Comparison of ENCODE assay signal across 8 mouse cellular contexts in genomic region chr13:43364985-43365824, GRCm38 (mm10). TPM values are rescaled to one million over a fixed set of nuclear protein-coding genes. Genes with fewer than 3 reads are reported as not detected.
A peak's percentile ranks its signal among the peaks of the same experiment; 100 is the strongest.
DNase-seq lines count a peak whose midpoint lies in the region; ATAC-seq lines count a peak whose summit lies in the region.

TSS of gene Sirt5 (plus strand) at chr13:43365496.

- peak within 1 kb of the TSS; percentile 79 for H3K4me2 ChIP-seq in hindbrain, embryonic 13.5 days

- peak within 1 kb of the TSS; percentile 80 for H3K9ac ChIP-seq in hindbrain, embryonic 13.5 days

- H3K27ac ChIP-seq in hindbrain, embryonic 13.5 days = peak within 1 kb of the TSS; percentile 80

- ATAC-seq in hindbrain, embryonic 13.5 days (ENCODE audit: low FRiP score) = peak; percentile 95

- no peaks in the 10 kb centered on the region for H3K27me3 ChIP-seq in hindbrain, embryonic 13.5 days

- H3K9me3 ChIP-seq in hindbrain, embryonic 13.5 days = no peaks in the 10 kb centered on the region

- peaks cover 11% of the 10 kb centered on the region for H3K4me1 ChIP-seq in hindbrain, embryonic 13.5 days (replicated peaks)

- 15% methylated on average over 42 of the region's 42 CpGs for whole genome bisulfite sequencing in hindbrain, embryonic 13.5 days

- H3K36me3 ChIP-seq in hindbrain, embryonic 13.5 days = no peaks in the 10 kb centered on the region

- DNase-seq in Muller cell, postnatal 12 days (ENCODE audit: inconsistent ontology term) = peak; percentile 87
- DNase-seq in cerebellum, adult 9-11 months = peak; percentile 93
- peak; percentile 83 to 85 for DNase-seq in frontal cortex, postnatal 10 days (ENCODE audit: low spot score in 2 of 2)
- DNase-seq in layer of hippocampus, postnatal 25 days (ENCODE audit: extremely low spot score in 1 of 2, low spot score in 1 of 2) = peak; percentile 82 to 83
- DNase-seq in lung, postnatal 25 days (ENCODE audit: low spot score) = peak; percentile 90
- DNase-seq in retina, embryonic 14.5 days (ENCODE audit: low spot score) = peak; percentile 93
- peak; percentile 99 for DNase-seq in thymus, postnatal 4 days

- H3K4me3 ChIP-seq in hindbrain, embryonic 13.5 days = peak within 1 kb of the TSS; percentile 57

RNA-seq across cellular contexts. Expression of gene Sirt5, which starts in this region (rescaled TPM):
- polyA plus RNA-seq in hindbrain, embryonic 13.5 days (2015; fragmentation: Nextera tagmentation; extraction: Ambion mirVana) = 38.6 and 38.9 TPM in 2 replicates
- total RNA-seq in layer of hippocampus, postnatal 25 days (2021) = 10 to 100 TPM; 19.6 to 21.7 TPM

Comparison
In these comparisons a context has a peak if more than half of its experiments do, and no peak if none do; other contexts are left out.
1. Peak in every context shown above with its lines: DNase-seq, ATAC-seq, H3K4me3 ChIP-seq and H3K27ac ChIP-seq.